Mouse (Mus musculus): Measurements from ENCODE around the gene Josd1.

GRCm38 (mm10) chr15:79657837-79658530, 29.7 kb downstream of the Josd1 start:
- TF ChIP-seq POLR2AphosphoS2 (IDR thresholded peaks at IDR 0.05; ENCODE audit: low read depth, low read length) (no peak), CTCF (conservative IDR thresholded peaks at IDR 0.05 in 1 of 2, IDR thresholded peaks at IDR 0.05 in 1 of 2; ENCODE audit: low read depth in 2 of 2, low read length in 2 of 2) (peak; percentile 39 to 75; a peak in 3 of 4 replicates), EP300 (IDR thresholded peaks at IDR 0.05; ENCODE audit: low read length) (no peak), POLR2A (IDR thresholded peaks at IDR 0.05; ENCODE audit: low read depth, low read length) (no peak), RAD21 (IDR thresholded peaks at IDR 0.05; ENCODE audit: low read depth, low read length) (peak; percentile 54), ELF1 (IDR thresholded peaks at IDR 0.05; ENCODE audit: low read depth, low read length) (no peak), RCOR1 (conservative IDR thresholded peaks at IDR 0.05; ENCODE audit: low read depth, low read length) (no peak), KAT2A (IDR thresholded peaks at IDR 0.05; ENCODE audit: insufficient replicate concordance, low read length) (no peak)

Measured in CH12.LX (cell line).